Mouse (Mus musculus): ENCODE data around the gene Loxl3.

Gene Loxl3

GRCm38 (mm10) chr6:83033249-83034185 lies at the start of gene Loxl3, which contains the start of gene Dok1:
TSS of gene Loxl3 (plus strand) at chr6:83034173.
TSS of gene Dok1 (minus strand) at chr6:83033471.
- peak; percentile 78 to 81 for DNase-seq (ENCODE audit: low spot score in 2 of 2)

GRCm38 (mm10) chr6:82987411-82987971 lies 46.5 kb upstream of the Loxl3 start:
- no peak for DNase-seq (ENCODE audit: low spot score in 2 of 2)

GRCm38 (mm10) chr6:82993696-82994095 lies 40.3 kb upstream of the Loxl3 start:
- no peak for DNase-seq (ENCODE audit: low spot score in 2 of 2)

GRCm38 (mm10) chr6:82994372-82994771 lies 39.6 kb upstream of the Loxl3 start:
- DNase-seq (ENCODE audit: low spot score in 2 of 2) = no peak

GRCm38 (mm10) chr6:82996740-82997315 lies 37.1 kb upstream of the Loxl3 start:
- peak; percentile 86 to 89 for DNase-seq (ENCODE audit: low spot score in 2 of 2)

- no peak for DNase-seq (ENCODE audit: low spot score in 2 of 2)
Measured at GRCm38 (mm10) chr6:82997511-82998102, 36.4 kb upstream of the Loxl3 start.

- DNase-seq (ENCODE audit: low spot score in 2 of 2) = no peak
Measured at GRCm38 (mm10) chr6:82998326-82998725, 35.6 kb upstream of the Loxl3 start.

- no peak for DNase-seq (ENCODE audit: low spot score in 2 of 2)
Measured at GRCm38 (mm10) chr6:82999986-83000385, 34.0 kb upstream of the Loxl3 start.

GRCm38 (mm10) chr6:83003082-83003481 lies 30.9 kb upstream of the Loxl3 start:
- DNase-seq (ENCODE audit: low spot score in 2 of 2) = no peak

- no peak for DNase-seq (ENCODE audit: low spot score in 2 of 2)
Measured at GRCm38 (mm10) chr6:83003850-83004249, 30.1 kb upstream of the Loxl3 start.

- no peak for DNase-seq (ENCODE audit: low spot score in 2 of 2)
Measured at GRCm38 (mm10) chr6:83004309-83004708, 29.7 kb upstream of the Loxl3 start.

GRCm38 (mm10) chr6:83004872-83005271 lies 29.1 kb upstream of the Loxl3 start:
- no peak for DNase-seq (ENCODE audit: low spot score in 2 of 2)

- no peak for DNase-seq (ENCODE audit: low spot score in 2 of 2)
Measured at GRCm38 (mm10) chr6:83005444-83006011, 28.4 kb upstream of the Loxl3 start.

- DNase-seq (ENCODE audit: low spot score in 2 of 2) = no peak
Measured at GRCm38 (mm10) chr6:83006114-83006513, 27.9 kb upstream of the Loxl3 start.

GRCm38 (mm10) chr6:83008659-83009058 lies 25.3 kb upstream of the Loxl3 start:
- DNase-seq (ENCODE audit: low spot score in 2 of 2) = no peak

GRCm38 (mm10) chr6:83010010-83010409 lies 24.0 kb upstream of the Loxl3 start:
- DNase-seq (ENCODE audit: low spot score in 2 of 2) = no peak

GRCm38 (mm10) chr6:83011255-83011654 lies 22.7 kb upstream of the Loxl3 start:
- DNase-seq (ENCODE audit: low spot score in 2 of 2) = no peak

- no peak for DNase-seq (ENCODE audit: low spot score in 2 of 2)
Measured at GRCm38 (mm10) chr6:83011756-83012155, 22.2 kb upstream of the Loxl3 start.

GRCm38 (mm10) chr6:83013444-83013843 lies 20.5 kb upstream of the Loxl3 start:
- no peak for DNase-seq (ENCODE audit: low spot score in 2 of 2)

- no peak for DNase-seq (ENCODE audit: low spot score in 2 of 2)
Measured at GRCm38 (mm10) chr6:83014482-83015466, 19.2 kb upstream of the Loxl3 start.

- DNase-seq (ENCODE audit: low spot score in 2 of 2) = no peak
Measured at GRCm38 (mm10) chr6:83015749-83016148, 18.2 kb upstream of the Loxl3 start.

Data from urinary bladder, postnatal 4 days (tissue).